Mouse (Mus musculus): ENCODE data around the gene Clic1. TPM values are rescaled to one million over a fixed set of nuclear protein-coding genes. Genes with fewer than 3 reads are reported as not detected.

The Clic1 gene
- polyA plus RNA-seq, 1 experiment from 2014 or later, result 62.4 TPM

GRCm38 (mm10) chr17:35061299-35061698 is 11.5 kb downstream of the Clic1 start:
- peaks cover 30% of the 10 kb centered on the region for H3K4me1 ChIP-seq
- no peaks in the 10 kb centered on the region for H3K9me3 ChIP-seq
- H3K9ac ChIP-seq, result no peak overlapping the region; the same call in 1 of the 2 replicates
- H3K4me2 ChIP-seq, result no peak overlapping the region
- 89% methylated on average over 8 of the region's 8 CpGs for WGBS
- peaks cover 4% of the 10 kb centered on the region; the same call in 1 of the 2 replicates for H3K36me3 ChIP-seq (replicated peaks)
- no peak overlapping the region for H3K27ac ChIP-seq
- H3K27me3 ChIP-seq (replicated peaks), result peaks cover 33% of the 10 kb centered on the region
- H3K4me3 ChIP-seq, result no peak overlapping the region
- ATAC-seq (replicated peaks), result no peak

GRCm38 (mm10) chr17:35063466-35063865 is 13.7 kb downstream of the Clic1 start:
- peaks cover 4% of the 10 kb centered on the region; the same call in 1 of the 2 replicates for H3K36me3 ChIP-seq (replicated peaks)
- 95% methylated on average over 3 of the region's 3 CpGs for WGBS

GRCm38 (mm10) chr17:35064378-35064877 is 14.7 kb downstream of the Clic1 start:
- Histone ChIP-seq H3K4me1 (peaks cover 24% of the 10 kb centered on the region), H3K4me2 (no peak overlapping the region), H3K36me3 (replicated peaks) (peaks cover 4% of the 10 kb centered on the region; the same call in 1 of the 2 replicates), H3K9me3 (no peaks in the 10 kb centered on the region), H3K9ac (no peak overlapping the region), H3K27me3 (replicated peaks) (peaks cover 41% of the 10 kb centered on the region), H3K4me3 (no peak overlapping the region), H3K27ac (no peak overlapping the region)
- no peak for ATAC-seq (replicated peaks)
- 31% methylated on average over 10 of the region's 10 CpGs for WGBS

More at GRCm38 (mm10) chr17:35063466-35063865, 13.7 kb downstream of the Clic1 start:
- no peak overlapping the region for H3K4me2 ChIP-seq
- peaks cover 27% of the 10 kb centered on the region for H3K4me1 ChIP-seq
- H3K9me3 ChIP-seq, result no peaks in the 10 kb centered on the region
- no peak overlapping the region for H3K4me3 ChIP-seq
- no peak overlapping the region for H3K27ac ChIP-seq
- no peak overlapping the region for H3K9ac ChIP-seq
- H3K27me3 ChIP-seq (replicated peaks), result peaks cover 41% of the 10 kb centered on the region
- ATAC-seq (replicated peaks), result no peak

GRCm38 (mm10) chr17:35064951-35065947 is 15.5 kb downstream of the Clic1 start, which contains the start of gene Ly6g6c:
Gene Ly6g6c (plus strand): TSS chr17:35065388.
- Histone ChIP-seq H3K9ac (peak within 1 kb of the TSS; percentile 26; the same call in 1 of the 2 replicates), H3K27me3 (replicated peaks) (peaks cover 41% of the 10 kb centered on the region), H3K4me3 (peak within 1 kb of the TSS; percentile 13), H3K4me2 (peak within 1 kb of the TSS; percentile 43), H3K36me3 (replicated peaks) (peaks cover 4% of the 10 kb centered on the region; the same call in 1 of the 2 replicates), H3K27ac (no peak within 1 kb of the TSS), H3K9me3 (no peaks in the 10 kb centered on the region), H3K4me1 (peaks cover 18% of the 10 kb centered on the region)
- under 1% methylated on average over 48 of the region's 48 CpGs for WGBS
- no peak for ATAC-seq (replicated peaks)

GRCm38 (mm10) chr17:35066084-35066483 is 16.3 kb downstream of the Clic1 start, which contains the start of gene Mpig6b:
Gene Mpig6b (minus strand): TSS chr17:35066184.
- Histone ChIP-seq H3K36me3 (replicated peaks) (peaks cover 4% of the 10 kb centered on the region; the same call in 1 of the 2 replicates), H3K4me2 (peak within 1 kb of the TSS; percentile 43), H3K9ac (peak within 1 kb of the TSS; percentile 26; the same call in 1 of the 2 replicates), H3K9me3 (no peaks in the 10 kb centered on the region), H3K27me3 (replicated peaks) (peaks cover 41% of the 10 kb centered on the region), H3K4me1 (peaks cover 10% of the 10 kb centered on the region; the same call in 1 of the 2 replicates), H3K27ac (no peak within 1 kb of the TSS), H3K4me3 (peak within 1 kb of the TSS; percentile 13)
- 46% methylated on average over 10 of the region's 10 CpGs for WGBS
- ATAC-seq (replicated peaks), result no peak

GRCm38 (mm10) chr17:35068213-35068914 is 18.6 kb downstream of the Clic1 start:
- Histone ChIP-seq H3K4me1 (peaks cover 10% of the 10 kb centered on the region; the same call in 1 of the 2 replicates), H3K27me3 (replicated peaks) (peaks cover 36% of the 10 kb centered on the region), H3K4me3 (no peak overlapping the region), H3K36me3 (replicated peaks) (no peaks in the 10 kb centered on the region), H3K27ac (no peak overlapping the region), H3K9me3 (no peaks in the 10 kb centered on the region), H3K9ac (no peak overlapping the region), H3K4me2 (no peak overlapping the region)
- WGBS, result 86% methylated on average over 17 of the region's 17 CpGs
- no peak for ATAC-seq (replicated peaks)

GRCm38 (mm10) chr17:35070556-35071229 is 20.9 kb downstream of the Clic1 start:
- H3K27ac ChIP-seq, result no peak overlapping the region
- H3K4me3 ChIP-seq, result no peak overlapping the region
- 68% methylated on average over 6 of the region's 6 CpGs for WGBS
- H3K4me1 ChIP-seq, result peaks cover under 1% of the 10 kb centered on the region; the same call in 1 of the 2 replicates
- no peak overlapping the region for H3K4me2 ChIP-seq
- H3K27me3 ChIP-seq (replicated peaks), result peaks cover 14% of the 10 kb centered on the region
- H3K9me3 ChIP-seq, result no peaks in the 10 kb centered on the region
- no peaks in the 10 kb centered on the region for H3K36me3 ChIP-seq (replicated peaks)
- ATAC-seq (replicated peaks), result no peak
- H3K9ac ChIP-seq, result no peak overlapping the region

GRCm38 (mm10) chr17:35071454-35071853 is 21.7 kb downstream of the Clic1 start:
- ATAC-seq (replicated peaks), result no peak
- 85% methylated on average over 9 of the region's 9 CpGs for WGBS

GRCm38 (mm10) chr17:35074097-35074496 is 24.3 kb downstream of the Clic1 start:
- H3K27me3 ChIP-seq (replicated peaks), result no peaks in the 10 kb centered on the region

More at GRCm38 (mm10) chr17:35071454-35071853, 21.7 kb downstream of the Clic1 start:
- Histone ChIP-seq H3K9me3 (no peaks in the 10 kb centered on the region), H3K4me2 (no peak overlapping the region), H3K36me3 (replicated peaks) (no peaks in the 10 kb centered on the region), H3K4me3 (no peak overlapping the region), H3K27ac (no peak overlapping the region), H3K27me3 (replicated peaks) (peaks cover 8% of the 10 kb centered on the region; the same call in 1 of the 2 replicates), H3K9ac (no peak overlapping the region), H3K4me1 (no peaks in the 10 kb centered on the region)

GRCm38 (mm10) chr17:35076507-35077176 is 26.9 kb downstream of the Clic1 start, which contains the start of gene Ly6g6e:
Gene Ly6g6e (plus strand): TSS chr17:35076902.
- H3K9ac ChIP-seq, result no peak within 1 kb of the TSS; the same call in 1 of the 2 replicates
- peak within 1 kb of the TSS; percentile 21 for H3K4me3 ChIP-seq
- H3K4me2 ChIP-seq, result peak within 1 kb of the TSS; percentile 43
- no peaks in the 10 kb centered on the region for H3K36me3 ChIP-seq (replicated peaks)
- H3K9me3 ChIP-seq, result no peaks in the 10 kb centered on the region
- H3K27ac ChIP-seq, result no peak within 1 kb of the TSS
- H3K27me3 ChIP-seq (replicated peaks), result no peaks in the 10 kb centered on the region
- H3K4me1 ChIP-seq, result peaks cover 11% of the 10 kb centered on the region; the same call in 1 of the 2 replicates
- no peak for ATAC-seq (replicated peaks)
- 36% methylated on average over 10 of the region's 10 CpGs for WGBS

More at GRCm38 (mm10) chr17:35074097-35074496, 24.3 kb downstream of the Clic1 start:
- Histone ChIP-seq H3K27ac (no peak overlapping the region), H3K36me3 (replicated peaks) (no peaks in the 10 kb centered on the region), H3K4me2 (no peak overlapping the region), H3K9ac (no peak overlapping the region), H3K9me3 (no peaks in the 10 kb centered on the region), H3K4me3 (no peak overlapping the region), H3K4me1 (peaks cover 11% of the 10 kb centered on the region; the same call in 1 of the 2 replicates)
- ATAC-seq (replicated peaks), result no peak
- WGBS, result 57% methylated on average over 17 of the region's 17 CpGs
